Mouse (Mus musculus): ENCODE data around the gene Olfr741. TPM values are rescaled to one million over a fixed set of nuclear protein-coding genes. Genes with fewer than 3 reads are reported as not detected.

Gene Olfr741
- not detected in 2 replicates for polyA plus RNA-seq (2014; fragmentation: Nextera tagmentation; extraction: Ambion mirVana)

GRCm38 (mm10) chr14:50472438-50472837, at the start of gene Olfr741:
Olfr741 (plus strand) TSS chr14:50472738.
- 79% methylated on average over 2 of the region's 2 CpGs for WGBS
- H3K4me2 ChIP-seq (replicated peaks): no peak within 1 kb of the TSS
- H3K9me3 ChIP-seq (ENCODE audit: control insufficient read depth, low read length): no peaks in the 10 kb centered on the region
- no peak within 1 kb of the TSS for H3K4me3 ChIP-seq (replicated peaks; ENCODE audit: low read length)
- no peaks in the 10 kb centered on the region for H3K36me3 ChIP-seq (replicated peaks; ENCODE audit: control insufficient read depth, insufficient read depth)
- no peaks in the 10 kb centered on the region for H3K4me1 ChIP-seq (replicated peaks; ENCODE audit: control insufficient read depth, insufficient read depth, low read length)
- H3K27me3 ChIP-seq (ENCODE audit: control insufficient read depth, insufficient read depth, low read length): no peaks in the 10 kb centered on the region
- ATAC-seq (ENCODE audit: low FRiP score) (no peak), DNase-seq (ENCODE audit: low spot score) (no peak)
- no peak within 1 kb of the TSS for H3K9ac ChIP-seq
- no peak within 1 kb of the TSS for H3K27ac ChIP-seq

DNA sequence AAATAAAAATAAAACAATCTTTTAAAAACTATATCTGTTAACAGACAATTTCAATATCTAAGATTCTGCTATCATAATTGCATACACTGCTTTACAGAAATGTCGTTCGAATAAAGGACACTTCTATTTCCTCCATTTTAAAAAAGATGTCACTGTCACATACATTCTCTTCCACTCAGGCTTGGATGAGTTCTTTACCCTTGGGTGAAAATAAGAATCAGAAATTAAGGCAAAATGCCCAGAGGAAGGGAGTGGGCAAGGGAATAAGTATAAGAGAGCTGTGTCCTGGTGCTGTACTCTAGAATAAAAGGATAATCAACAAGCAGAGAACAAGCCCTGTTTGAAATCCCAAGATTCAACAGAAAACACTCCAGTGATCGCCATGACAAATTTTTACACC, 27.3 kb upstream of the Olfr741 start, which contains the start of gene Olfr740:
Gene Olfr740, plus strand, starts transcription at position 301 of the 400 bp plus-strand sequence.
- no peak within 1 kb of the TSS for H3K9ac ChIP-seq
- H3K36me3 ChIP-seq (replicated peaks; ENCODE audit: control insufficient read depth, insufficient read depth): no peaks in the 10 kb centered on the region
- no peak within 1 kb of the TSS for H3K4me3 ChIP-seq (replicated peaks; ENCODE audit: low read length)
- DNase-seq (ENCODE audit: low spot score) (no peak), ATAC-seq (ENCODE audit: low FRiP score) (no peak)
- H3K27ac ChIP-seq: no peak within 1 kb of the TSS
- no peaks in the 10 kb centered on the region for H3K4me1 ChIP-seq (replicated peaks; ENCODE audit: control insufficient read depth, insufficient read depth, low read length)
- 87% methylated on average over 3 of the region's 3 CpGs for WGBS
- no peak within 1 kb of the TSS for H3K4me2 ChIP-seq (replicated peaks)
- no peaks in the 10 kb centered on the region for H3K9me3 ChIP-seq (ENCODE audit: control insufficient read depth, low read length)
- no peaks in the 10 kb centered on the region for H3K27me3 ChIP-seq (ENCODE audit: control insufficient read depth, insufficient read depth, low read length)

DNA sequence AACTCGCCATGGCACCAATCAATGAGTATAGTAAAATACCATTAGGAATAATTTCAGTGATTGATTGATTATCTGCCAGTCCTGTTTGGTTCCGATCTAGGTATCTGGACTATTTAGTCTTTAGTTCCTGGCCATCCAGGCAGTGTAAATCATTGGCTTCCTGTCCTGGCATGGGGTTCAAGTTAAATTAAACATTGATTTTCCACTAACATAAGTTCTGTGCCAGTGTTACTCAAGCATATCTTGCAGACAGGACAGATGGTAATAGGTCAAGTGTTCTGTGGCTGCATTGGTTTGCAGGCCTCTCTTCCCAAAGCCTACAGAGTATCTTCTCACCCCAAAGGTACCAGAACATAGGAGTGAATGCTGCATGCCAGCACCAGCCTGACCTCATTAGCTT, 5.9 kb downstream of the Olfr741 start:
- Histone ChIP-seq H3K9me3 (ENCODE audit: control insufficient read depth, low read length) (0 out of 2 replicates have a peak, but pooled peaks cover 3% of the 10 kb centered on the region), H3K27ac (no peak overlapping the region), H3K4me2 (replicated peaks) (no peak overlapping the region), H3K27me3 (ENCODE audit: control insufficient read depth, insufficient read depth, low read length) (no peaks in the 10 kb centered on the region), H3K36me3 (replicated peaks; ENCODE audit: control insufficient read depth, insufficient read depth) (no peaks in the 10 kb centered on the region), H3K4me3 (replicated peaks; ENCODE audit: low read length) (no peak overlapping the region), H3K4me1 (replicated peaks; ENCODE audit: control insufficient read depth, insufficient read depth, low read length) (no peaks in the 10 kb centered on the region), H3K9ac (no peak overlapping the region)
- 82% methylated on average over 2 of the region's 2 CpGs for WGBS
- no peak for ATAC-seq (ENCODE audit: low FRiP score)
- no peak for DNase-seq (ENCODE audit: low spot score)

DNA sequence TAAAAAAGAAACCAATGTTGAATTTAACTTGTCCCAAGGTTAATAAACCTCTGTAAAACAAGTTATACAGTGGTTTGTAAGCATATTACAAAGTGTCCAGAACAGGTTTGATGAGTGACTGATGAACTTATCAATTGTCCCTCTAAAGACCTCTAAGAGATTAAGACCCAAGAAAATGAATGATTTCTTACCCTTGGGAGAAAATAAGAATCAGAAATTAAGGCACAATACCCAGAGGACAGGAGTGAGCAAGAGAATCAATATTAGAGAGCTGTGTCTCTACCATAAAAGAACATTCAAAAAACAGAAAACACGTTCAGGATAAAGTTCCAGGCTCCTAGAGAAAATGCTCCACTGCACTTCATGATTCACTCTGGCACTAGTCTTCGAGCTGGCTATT, 30.8 kb downstream of the Olfr741 start, which contains the start of gene Olfr742:
Gene Olfr742, plus strand, starts transcription at position 301 of the 400 bp plus-strand sequence.
- 60% methylated on average over 2 of the region's 2 CpGs for WGBS
- no peaks in the 10 kb centered on the region for H3K4me1 ChIP-seq (replicated peaks; ENCODE audit: control insufficient read depth, insufficient read depth, low read length)
- H3K27me3 ChIP-seq (ENCODE audit: control insufficient read depth, insufficient read depth, low read length): no peaks in the 10 kb centered on the region
- no peaks in the 10 kb centered on the region for H3K9me3 ChIP-seq (ENCODE audit: control insufficient read depth, low read length)
- H3K9ac ChIP-seq: no peak within 1 kb of the TSS
- H3K4me2 ChIP-seq (replicated peaks): no peak within 1 kb of the TSS
- ATAC-seq (ENCODE audit: low FRiP score) (no peak), DNase-seq (ENCODE audit: low spot score) (no peak)
- H3K4me3 ChIP-seq (replicated peaks; ENCODE audit: low read length): no peak within 1 kb of the TSS
- H3K27ac ChIP-seq: no peak within 1 kb of the TSS
- H3K36me3 ChIP-seq (replicated peaks; ENCODE audit: control insufficient read depth, insufficient read depth): no peaks in the 10 kb centered on the region

DNA sequence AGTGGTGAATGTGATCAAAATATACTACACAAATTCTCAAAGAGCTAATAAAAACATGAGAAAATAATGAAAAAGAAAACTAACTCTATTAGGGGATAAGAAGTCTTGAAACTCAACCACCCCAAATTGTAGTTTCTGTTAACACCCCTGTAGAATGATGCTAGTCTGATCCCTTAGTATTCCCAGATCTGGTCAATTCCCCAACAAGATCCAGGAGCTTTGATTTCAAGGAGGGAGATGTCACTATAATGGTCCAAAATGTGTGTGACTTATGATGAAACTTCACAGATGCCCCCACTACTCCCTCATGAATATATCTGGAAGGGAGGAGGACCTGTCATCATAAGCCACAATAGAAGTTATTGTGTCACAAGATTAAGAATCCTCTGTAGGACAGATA, 49.0 kb downstream of the Olfr741 start, which contains the start of gene Olfr743:
Gene Olfr743, plus strand, starts transcription at position 301 of the 400 bp plus-strand sequence.
- Histone ChIP-seq H3K4me2 (replicated peaks) (no peak within 1 kb of the TSS), H3K27me3 (ENCODE audit: control insufficient read depth, insufficient read depth, low read length) (no peaks in the 10 kb centered on the region), H3K27ac (no peak within 1 kb of the TSS), H3K9ac (no peak within 1 kb of the TSS), H3K4me1 (replicated peaks; ENCODE audit: control insufficient read depth, insufficient read depth, low read length) (no peaks in the 10 kb centered on the region), H3K36me3 (replicated peaks; ENCODE audit: control insufficient read depth, insufficient read depth) (no peaks in the 10 kb centered on the region), H3K9me3 (ENCODE audit: control insufficient read depth, low read length) (no peaks in the 10 kb centered on the region), H3K4me3 (replicated peaks; ENCODE audit: low read length) (no peak within 1 kb of the TSS)
- DNase-seq (ENCODE audit: low spot score): no peak
- no peak for ATAC-seq (ENCODE audit: low FRiP score)

Other genes starting within 250 kb of the Olfr741 start
- not detected in 2 replicates for gene Olfr731, start 230.9 kb upstream of the Olfr741 start, polyA plus RNA-seq (2014; fragmentation: Nextera tagmentation; extraction: Ambion mirVana)
- not detected in 2 replicates for gene Olfr732, start 188.5 kb upstream of the Olfr741 start, polyA plus RNA-seq (2014; fragmentation: Nextera tagmentation; extraction: Ambion mirVana)
- gene Olfr733, start 171.2 kb upstream of the Olfr741 start, polyA plus RNA-seq (2014; fragmentation: Nextera tagmentation; extraction: Ambion mirVana): not detected in 2 replicates
- gene Olfr734, start 146.0 kb upstream of the Olfr741 start, polyA plus RNA-seq (2014; fragmentation: Nextera tagmentation; extraction: Ambion mirVana): not detected in 2 replicates
- gene Olfr735, start 123.9 kb upstream of the Olfr741 start, polyA plus RNA-seq (2014; fragmentation: Nextera tagmentation; extraction: Ambion mirVana): not detected in 2 replicates
- gene Tlr11, start 114.8 kb upstream of the Olfr741 start, polyA plus RNA-seq (2014; fragmentation: Nextera tagmentation; extraction: Ambion mirVana): not detected in 2 replicates
- not detected in 2 replicates for gene Olfr736, start 91.6 kb upstream of the Olfr741 start, polyA plus RNA-seq (2014; fragmentation: Nextera tagmentation; extraction: Ambion mirVana)
- not detected in 2 replicates for gene Olfr738, start 65.2 kb upstream of the Olfr741 start, polyA plus RNA-seq (2014; fragmentation: Nextera tagmentation; extraction: Ambion mirVana)
- gene Olfr739, start 54.1 kb upstream of the Olfr741 start, polyA plus RNA-seq (2014; fragmentation: Nextera tagmentation; extraction: Ambion mirVana): not detected in 2 replicates
- not detected in 2 replicates for gene Olfr740, start 27.2 kb upstream of the Olfr741 start, polyA plus RNA-seq (2014; fragmentation: Nextera tagmentation; extraction: Ambion mirVana)
- not detected in 2 replicates for gene Olfr742, start 30.9 kb downstream of the Olfr741 start, polyA plus RNA-seq (2014; fragmentation: Nextera tagmentation; extraction: Ambion mirVana)
- gene Olfr743, start 49.1 kb downstream of the Olfr741 start, polyA plus RNA-seq (2014; fragmentation: Nextera tagmentation; extraction: Ambion mirVana): not detected in 2 replicates
- not detected in 2 replicates for gene Olfr744, start 142.1 kb downstream of the Olfr741 start, polyA plus RNA-seq (2014; fragmentation: Nextera tagmentation; extraction: Ambion mirVana)
- not detected in 2 replicates for gene Olfr745, start 166.7 kb downstream of the Olfr741 start, polyA plus RNA-seq (2014; fragmentation: Nextera tagmentation; extraction: Ambion mirVana)
- gene Olfr746, start 174.3 kb downstream of the Olfr741 start, polyA plus RNA-seq (2014; fragmentation: Nextera tagmentation; extraction: Ambion mirVana): not detected in 2 replicates
- gene Olfr747, start 220.5 kb downstream of the Olfr741 start, polyA plus RNA-seq (2014; fragmentation: Nextera tagmentation; extraction: Ambion mirVana): not detected in 2 replicates
- gene Olfr748, start 234.6 kb downstream of the Olfr741 start, polyA plus RNA-seq (2014; fragmentation: Nextera tagmentation; extraction: Ambion mirVana): not detected in 2 replicates

Data from hindbrain, embryonic 14.5 days (tissue).